17 mouse cellular contexts compared by ENCODE assay signal in the genomic region with DNA sequence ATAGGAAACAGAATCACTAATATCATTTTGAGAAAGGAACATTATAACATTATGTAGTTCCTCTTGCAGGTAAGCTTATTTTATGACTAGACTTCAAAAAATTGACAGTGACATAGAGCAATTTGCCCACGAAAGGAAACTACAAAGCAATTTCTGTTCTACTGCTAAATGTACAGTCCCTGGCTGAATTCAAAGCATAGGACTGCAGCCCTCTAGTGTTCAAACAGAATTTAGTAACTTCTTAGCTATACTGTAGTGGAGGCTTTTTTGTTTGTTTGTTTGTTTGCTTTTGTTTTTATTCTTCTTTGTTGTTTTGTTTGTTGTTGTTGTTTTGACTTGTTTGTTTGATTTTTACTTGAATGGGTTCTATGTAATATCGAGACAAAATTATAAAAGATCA.
DNase-seq lines count a peak whose midpoint lies in the region; ATAC-seq and TF ChIP-seq lines count a peak whose summit lies in the region.
"Had no signal": no experiment of that assay in that cellular context is flagged by ENCODE, and none has a peak within 500 bp of the region (broad histone marks: within the 10 kb centered on the region; RNA-seq: fewer than 3 reads in every experiment).

No protein-coding gene starts in this region.

- no peaks in the 10 kb centered on the region for H3K36me3 ChIP-seq in embryonic facial prominence, embryonic 11.5 days (replicated peaks; ENCODE audit: control insufficient read depth, insufficient read depth, low read depth, low read length)
- no peaks in the 10 kb centered on the region for H3K36me3 ChIP-seq in embryonic facial prominence, embryonic 10.5 days (replicated peaks)
- H3K36me3 ChIP-seq in MEL (ENCODE audit: control insufficient read depth in 1 of 2, insufficient read depth in 2 of 2, low read length in 2 of 2) = no peaks in the 10 kb centered on the region
- H3K36me3 ChIP-seq in forebrain, embryonic 15.5 days = no peaks in the 10 kb centered on the region
- H3K36me3 ChIP-seq in kidney, embryonic 16.5 days (ENCODE audit: insufficient read depth, low read length) = no peaks in the 10 kb centered on the region
- H3K36me3 ChIP-seq: midbrain, embryonic 15.5 days; neural tube, embryonic 15.5 days; stomach, embryonic 15.5 days had no signal

- H3K79me2 ChIP-seq in MEL (ENCODE audit: control insufficient read depth, insufficient read depth, low read length, poor library complexity) = no peaks in the 10 kb centered on the region

- peak; percentile 79 for TF ChIP-seq CTCF in layer of hippocampus, adult 2 months (conservative IDR thresholded peaks at IDR 0.05)
- peak in 1 of 3 experiments; percentile 45; a peak in 2 of 6 replicates for TF ChIP-seq CTCF in MEL (IDR thresholded peaks at IDR 0.05 in 2 of 3, conservative IDR thresholded peaks at IDR 0.05 in 1 of 3; ENCODE audit: control insufficient read depth in 1 of 3, insufficient read depth in 1 of 3, low read depth in 2 of 3, low read length in 3 of 3, poor library complexity in 1 of 3, severe bottlenecking in 1 of 3)

- no peaks in the 10 kb centered on the region for H3K27me3 ChIP-seq in embryonic facial prominence, embryonic 11.5 days (ENCODE audit: control insufficient read depth, insufficient read depth, low read length)
- H3K27me3 ChIP-seq in embryonic facial prominence, embryonic 10.5 days (replicated peaks; ENCODE audit: low read depth, poor library complexity, severe bottlenecking) = no peaks in the 10 kb centered on the region
- no peaks in the 10 kb centered on the region for H3K27me3 ChIP-seq in MEL (ENCODE audit: control insufficient read depth in 1 of 2, insufficient read depth in 2 of 2, low read length in 2 of 2)
- no peaks in the 10 kb centered on the region for H3K27me3 ChIP-seq in forebrain, embryonic 15.5 days
- no peaks in the 10 kb centered on the region for H3K27me3 ChIP-seq in kidney, embryonic 16.5 days (ENCODE audit: insufficient read depth, low read length)
- H3K27me3 ChIP-seq: midbrain, embryonic 15.5 days; neural tube, embryonic 15.5 days; stomach, embryonic 15.5 days had no signal

- TF ChIP-seq EP300 in MEL (IDR thresholded peaks at IDR 0.05; ENCODE audit: low read depth in 1 of 2, low read length in 2 of 2) = no peak

- H3K4me3 ChIP-seq in embryonic facial prominence, embryonic 11.5 days (ENCODE audit: low read depth, low read length) = no peak overlapping the region
- no peak overlapping the region for H3K4me3 ChIP-seq in embryonic facial prominence, embryonic 10.5 days
- H3K4me3 ChIP-seq in layer of hippocampus, adult 2 months = no peak overlapping the region
- H3K4me3 ChIP-seq in MEL (ENCODE audit: control insufficient read depth in 1 of 2, insufficient read depth in 1 of 2, low read depth in 2 of 2, low read length in 2 of 2) = no peak overlapping the region
- no peak overlapping the region for H3K4me3 ChIP-seq in forebrain, embryonic 15.5 days
- H3K4me3 ChIP-seq in kidney, embryonic 16.5 days (ENCODE audit: low read length) = no peak overlapping the region
- H3K4me3 ChIP-seq: midbrain, embryonic 15.5 days; neural tube, embryonic 15.5 days; stomach, embryonic 15.5 days had no signal

- H3K4me1 ChIP-seq in embryonic facial prominence, embryonic 11.5 days (ENCODE audit: control insufficient read depth, insufficient read depth, low read length) = no peaks in the 10 kb centered on the region
- no peaks in the 10 kb centered on the region for H3K4me1 ChIP-seq in embryonic facial prominence, embryonic 10.5 days
- no peaks in the 10 kb centered on the region for H3K4me1 ChIP-seq in MEL (ENCODE audit: control insufficient read depth in 1 of 2, insufficient read depth in 2 of 2, low read length in 2 of 2)
- H3K4me1 ChIP-seq in forebrain, embryonic 15.5 days = no peaks in the 10 kb centered on the region
- H3K4me1 ChIP-seq in kidney, embryonic 16.5 days (ENCODE audit: insufficient read depth, low read length) = no peaks in the 10 kb centered on the region
- H3K4me1 ChIP-seq: midbrain, embryonic 15.5 days; neural tube, embryonic 15.5 days; stomach, embryonic 15.5 days had no signal

- peak; percentile 42 for TF ChIP-seq RAD21 in MEL (IDR thresholded peaks at IDR 0.05; ENCODE audit: low read depth, low read length)

- peak; percentile 23 for DNase-seq in embryonic facial prominence, embryonic 11.5 days (ENCODE audit: low spot score)
- no peak for DNase-seq in embryonic facial prominence, embryonic 10.5 days (ENCODE audit: low spot score)
- no peak for DNase-seq in layer of hippocampus, adult 2 months (ENCODE audit: low spot score in 2 of 2)
- no peak for DNase-seq in layer of hippocampus, postnatal 10 days (ENCODE audit: low spot score in 2 of 2)
- peak; percentile 11 for DNase-seq in MEL (ENCODE audit: low read depth, low spot score)
- no peak for DNase-seq in urinary bladder, postnatal 14 days (ENCODE audit: low spot score)
- DNase-seq: heart, postnatal 10 days; kidney, adult 11 months; layer of hippocampus, postnatal 36 days; liver; lung, postnatal 36 days had no signal

- no peak overlapping the region for H3K4me2 ChIP-seq in embryonic facial prominence, embryonic 11.5 days (ENCODE audit: low read depth, low read length)
- H3K4me2 ChIP-seq in forebrain, embryonic 15.5 days (replicated peaks) = no peak overlapping the region
- H3K4me2 ChIP-seq in kidney, embryonic 16.5 days (replicated peaks; ENCODE audit: low read depth, low read length) = no peak overlapping the region
- H3K4me2 ChIP-seq: midbrain, embryonic 15.5 days; neural tube, embryonic 15.5 days; stomach, embryonic 15.5 days had no signal

- no peaks in the 10 kb centered on the region for H3K9me3 ChIP-seq in embryonic facial prominence, embryonic 11.5 days (replicated peaks; ENCODE audit: control insufficient read depth, low read length)
- H3K9me3 ChIP-seq in embryonic facial prominence, embryonic 10.5 days = no peaks in the 10 kb centered on the region
- no peaks in the 10 kb centered on the region for H3K9me3 ChIP-seq in MEL (replicated peaks; ENCODE audit: insufficient read depth, low read length)
- H3K9me3 ChIP-seq in forebrain, embryonic 15.5 days = no peaks in the 10 kb centered on the region
- 0 out of 2 replicates have a peak, but pooled peaks cover 2% of the 10 kb centered on the region for H3K9me3 ChIP-seq in kidney, embryonic 16.5 days (ENCODE audit: low read length)
- H3K9me3 ChIP-seq: midbrain, embryonic 15.5 days; neural tube, embryonic 15.5 days; stomach, embryonic 15.5 days had no signal

- no peak for TF ChIP-seq POLR2A in MEL (IDR thresholded peaks at IDR 0.05; ENCODE audit: control insufficient read depth in 1 of 2, insufficient read depth in 1 of 2, low read depth in 1 of 2, low read length in 2 of 2, poor library complexity in 1 of 2)

- H3K27ac ChIP-seq in embryonic facial prominence, embryonic 11.5 days (replicated peaks; ENCODE audit: low read depth, low read length) = no peak overlapping the region
- H3K27ac ChIP-seq in embryonic facial prominence, embryonic 10.5 days (replicated peaks) = no peak overlapping the region
- H3K27ac ChIP-seq in layer of hippocampus, adult 2 months = no peak overlapping the region
- no peak overlapping the region for H3K27ac ChIP-seq in MEL (ENCODE audit: control insufficient read depth, low read depth, low read length)
- no peak overlapping the region for H3K27ac ChIP-seq in forebrain, embryonic 15.5 days (replicated peaks)
- no peak overlapping the region for H3K27ac ChIP-seq in kidney, embryonic 16.5 days (ENCODE audit: low read length)
- H3K27ac ChIP-seq: midbrain, embryonic 15.5 days; neural tube, embryonic 15.5 days; stomach, embryonic 15.5 days had no signal

- 77% methylated on average over 2 of the region's 2 CpGs for whole genome bisulfite sequencing in embryonic facial prominence, embryonic 11.5 days
- WGBS in embryonic facial prominence, embryonic 10.5 days = 80% methylated on average over 2 of the region's 2 CpGs
- WGBS in forebrain, embryonic 15.5 days = 67% methylated on average over 2 of the region's 2 CpGs
- 62% methylated on average over 2 of the region's 2 CpGs for WGBS in kidney, embryonic 16.5 days

- ATAC-seq in embryonic facial prominence, embryonic 11.5 days (replicated peaks; ENCODE audit: insufficient number of reproducible peaks, low FRiP score, low TSS enrichment, low read depth) = no peak
- 0 out of 2 replicates have a peak, but pooled peaks have one; percentile 57 for ATAC-seq in forebrain, embryonic 15.5 days (replicated peaks)
- no peak for ATAC-seq in kidney, embryonic 16.5 days (ENCODE audit: low FRiP score, low TSS enrichment)
- ATAC-seq: activated CD4-positive, CD25-positive, alpha-beta regulatory T cell, adult 4 months; midbrain, embryonic 15.5 days had no signal

- H3K9ac ChIP-seq in embryonic facial prominence, embryonic 11.5 days (replicated peaks; ENCODE audit: low read length) = no peak overlapping the region
- no peak overlapping the region for H3K9ac ChIP-seq in MEL (ENCODE audit: control insufficient read depth, low read depth, low read length, poor library complexity, severe bottlenecking)
- no peak overlapping the region for H3K9ac ChIP-seq in forebrain, embryonic 15.5 days (replicated peaks)
- no peak overlapping the region for H3K9ac ChIP-seq in kidney, embryonic 16.5 days (replicated peaks; ENCODE audit: low read length)
- H3K9ac ChIP-seq: midbrain, embryonic 15.5 days; neural tube, embryonic 15.5 days; stomach, embryonic 15.5 days had no signal

TF ChIP-seq in MEL, 35 proteins besides CTCF, POLR2A, EP300 and RAD21:
- TF ChIP-seq MYC (IDR thresholded peaks at IDR 0.05; ENCODE audit: low read depth, low read length) (no peak), SMC3 (IDR thresholded peaks at IDR 0.05; ENCODE audit: low read depth, low read length) (peak; percentile 51), GATA1 (IDR thresholded peaks at IDR 0.05; ENCODE audit: low read depth, low read length) (no peak), MXI1 (IDR thresholded peaks at IDR 0.05; ENCODE audit: low read depth, low read length) (no peak), ETS1 (IDR thresholded peaks at IDR 0.05; ENCODE audit: low read depth, low read length) (no peak), MAX (IDR thresholded peaks at IDR 0.05; ENCODE audit: low read length) (no peak), CHD2 (IDR thresholded peaks at IDR 0.05; ENCODE audit: low read length) (no peak), ZC3H11A (IDR thresholded peaks at IDR 0.05; ENCODE audit: low read depth, low read length) (peak; percentile 36), JUND (IDR thresholded peaks at IDR 0.05; ENCODE audit: low read depth, low read length) (no peak), KAT2A (conservative IDR thresholded peaks at IDR 0.05; ENCODE audit: low read depth, low read length) (no peak)

Comparison
In these comparisons a context has a peak if more than half of its experiments do, and no peak if none do; other contexts are left out.
1. DNase-seq: peak in embryonic facial prominence, embryonic 11.5 days (single experiment) and MEL (single experiment); none in embryonic facial prominence, embryonic 10.5 days (single experiment), layer of hippocampus, adult 2 months (0 of 2), layer of hippocampus, postnatal 10 days (0 of 2) and urinary bladder, postnatal 14 days (single experiment).